Mouse (Mus musculus) ovary, postnatal 10 days (tissue): ENCODE measurements at regions not wholly inside any gene's neighbourhood (a gene's known extent, or its start where the extent isn't known, plus 50 kb on each side); places are given as distances from the start of the nearest gene placed in this dataset.
"Not testable (repeated sequence)": the region's sequence is repeated elsewhere in the genome, so short reads cannot be mapped to it uniquely, and the experiment has no call there.

ENCODE experiments used
- DNase-seq: peaks from one replicate; pipeline ENCODE4 v3.0.0; 2022; ENCODE audit warnings: low spot score

- DNase-seq = no peak
Observed at GRCm38 (mm10) chr12:15654585-15654984, 162.1 kb downstream of the Trib2 start.

DNA sequence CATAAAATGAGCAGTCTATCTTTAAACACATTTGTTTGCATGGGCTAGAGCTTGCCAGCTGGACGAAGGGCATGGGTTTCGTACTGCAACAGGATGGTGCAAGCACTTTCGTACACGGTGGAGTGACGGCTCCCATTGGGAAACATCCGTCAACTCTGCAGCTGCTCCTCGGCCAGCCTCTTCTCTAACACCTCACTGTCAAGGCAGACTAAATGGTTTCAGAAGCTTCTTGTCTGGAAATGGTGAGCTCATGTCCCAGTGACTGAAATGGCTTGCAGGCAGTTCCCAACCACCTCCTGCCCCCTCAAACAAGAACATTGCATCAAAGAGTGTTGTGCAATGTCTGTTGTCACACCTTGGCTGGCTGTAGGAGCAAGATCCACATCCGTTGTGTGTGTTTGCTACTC lies 163.4 kb downstream of the Trib2 start:
- DNase-seq = no peak

DNA sequence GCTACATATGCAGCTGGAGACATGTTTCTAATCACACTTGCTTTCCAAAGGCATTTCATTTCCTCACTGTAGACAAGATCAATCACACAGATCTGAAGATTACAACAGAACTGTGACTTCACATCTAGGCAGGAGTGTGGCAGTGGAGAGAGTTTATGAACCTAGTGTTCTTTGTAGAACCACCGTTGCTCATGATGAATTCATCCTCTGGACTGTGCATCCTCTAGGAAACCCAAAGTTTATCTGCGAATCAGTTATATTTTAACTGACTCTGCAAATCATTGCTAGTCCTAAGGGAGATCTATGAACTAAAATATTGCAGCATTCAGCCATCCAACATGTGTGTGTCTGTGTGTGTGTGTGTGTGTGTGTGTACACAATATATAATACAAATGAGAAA lies 165.4 kb downstream of the Trib2 start:
- DNase-seq = no peak

GRCm38 (mm10) chr12:15649906-15650305 lies 166.8 kb downstream of the Trib2 start:
- DNase-seq = no peak

GRCm38 (mm10) chr12:15649226-15649625 lies 167.5 kb downstream of the Trib2 start:
- DNase-seq = no peak

DNA sequence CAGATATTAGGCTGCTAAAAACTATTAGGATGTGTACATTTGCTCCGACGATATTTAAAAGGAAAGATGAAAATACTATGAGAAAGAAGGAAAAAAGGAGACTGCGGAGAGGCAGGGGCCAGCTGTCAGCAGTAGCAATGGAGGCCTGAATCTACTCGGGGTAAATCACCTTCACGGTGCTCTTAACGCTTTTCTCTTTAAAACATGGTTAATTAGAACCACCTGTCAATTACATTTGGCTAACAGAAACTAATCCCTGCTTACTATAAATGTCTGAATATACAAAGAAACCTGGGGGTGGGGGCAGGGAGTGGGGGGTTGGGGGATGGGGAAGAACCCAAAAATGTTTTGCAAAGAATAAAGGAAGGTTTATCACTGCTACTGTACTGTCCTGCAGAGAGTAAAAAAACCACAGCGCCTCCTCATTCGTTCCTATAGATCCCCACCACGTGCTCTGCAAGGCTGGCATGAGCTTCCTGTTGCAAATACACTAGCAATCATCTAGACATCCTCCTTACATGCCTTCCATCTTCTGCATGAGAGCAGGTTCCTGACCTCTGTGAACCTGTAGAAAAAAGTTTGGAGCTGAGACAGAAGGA lies 172.5 kb downstream of the Trib2 start:
- DNase-seq = no peak

DNA sequence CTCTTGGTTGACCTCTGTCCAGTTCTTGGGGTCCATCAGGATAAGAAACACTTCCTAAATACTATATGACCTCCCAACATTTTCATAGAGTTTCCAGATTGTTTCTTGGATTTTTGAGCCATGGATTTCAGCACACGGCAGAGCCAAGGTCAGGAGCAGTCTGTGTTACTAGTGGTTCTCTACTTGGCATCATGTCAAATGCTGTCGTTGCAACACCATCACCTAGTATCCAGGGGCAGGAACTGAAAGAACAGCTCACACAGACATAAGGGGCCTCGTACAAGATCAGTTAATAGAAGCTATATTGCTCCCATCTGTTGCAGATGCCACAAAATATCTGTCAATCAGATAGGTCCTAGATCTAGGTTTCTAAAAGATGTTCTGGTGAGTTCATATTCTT lies 173.1 kb downstream of the Trib2 start:
- no peak for DNase-seq

- DNase-seq = no peak
Observed at GRCm38 (mm10) chr12:15640320-15640719, 176.4 kb downstream of the Trib2 start.

DNA sequence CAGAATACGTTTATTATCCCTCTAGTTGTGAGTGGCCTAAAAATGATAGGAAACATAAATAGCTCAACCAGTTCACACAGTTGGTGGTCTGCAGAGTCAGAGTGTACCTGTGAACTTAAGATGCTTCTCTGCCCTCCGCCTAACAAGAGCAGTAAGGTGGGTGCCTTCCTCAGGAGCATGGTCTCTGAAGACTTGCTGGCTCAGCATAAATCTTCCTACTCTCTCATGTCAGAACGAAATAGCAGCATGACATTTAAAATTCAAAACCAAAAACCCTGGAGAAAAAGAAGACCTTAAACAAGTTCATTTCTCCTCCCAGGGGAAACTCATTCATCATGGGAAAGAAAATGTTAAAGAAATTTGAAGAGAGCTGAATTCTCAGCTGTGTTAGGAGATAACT lies 186.8 kb downstream of the Trib2 start:
- no peak for DNase-seq

GRCm38 (mm10) chr12:15619521-15619920 lies 197.2 kb downstream of the Trib2 start:
- DNase-seq = no peak

DNA sequence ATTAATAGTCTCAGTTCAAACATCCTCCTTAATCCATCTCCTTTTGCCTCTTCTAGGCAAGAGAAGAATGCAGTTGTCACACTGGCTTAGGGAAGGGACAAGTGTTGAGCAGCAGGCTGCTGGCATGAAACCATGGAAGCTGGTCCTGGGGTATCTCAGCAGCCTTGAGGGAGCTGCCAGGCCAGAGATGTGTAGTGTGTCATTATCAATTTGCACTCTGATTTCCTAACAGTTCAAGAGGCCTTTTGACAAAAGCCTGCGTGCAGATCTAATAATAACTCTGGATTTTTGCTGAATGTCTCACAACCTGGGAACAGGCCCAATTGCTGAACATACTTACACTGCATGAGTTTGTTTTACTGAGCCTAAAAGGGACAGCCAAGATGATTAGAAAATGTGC lies 199.4 kb downstream of the Trib2 start:
- no peak for DNase-seq

DNA sequence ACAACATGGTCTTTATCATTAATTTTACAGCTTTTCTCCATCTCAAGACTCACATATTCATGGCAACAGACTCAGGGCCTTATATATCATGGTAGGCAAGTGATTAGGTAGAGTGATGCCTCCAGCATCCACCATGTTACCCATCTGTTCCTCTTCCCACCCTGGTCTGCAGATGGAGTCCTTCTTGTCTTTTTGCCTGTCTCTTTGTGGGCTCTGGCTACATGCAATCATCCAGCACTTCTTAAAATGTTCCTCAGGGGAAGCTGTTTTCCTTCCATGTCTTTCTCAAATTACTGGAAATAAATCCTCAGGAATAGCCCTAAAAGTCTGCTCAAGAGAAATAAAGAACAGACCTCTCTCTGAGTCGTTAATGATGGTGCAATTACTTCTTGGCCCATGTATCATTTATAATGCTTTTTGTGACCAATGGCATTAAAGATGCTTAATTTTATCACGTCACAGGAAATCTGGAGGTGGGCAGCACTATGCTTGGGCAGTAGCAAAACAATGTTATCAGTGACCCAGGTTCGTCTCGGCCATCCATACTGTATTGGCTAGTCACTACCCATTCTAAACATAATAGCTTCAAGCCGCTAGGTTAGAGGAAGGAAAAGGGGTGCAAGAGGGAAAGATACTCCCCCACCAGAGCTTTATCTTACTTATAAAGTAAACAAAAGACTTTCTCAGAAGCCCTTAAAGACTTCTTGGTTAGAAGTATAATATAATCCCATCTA lies 204.7 kb downstream of the Trib2 start:
- no peak for DNase-seq

- no peak for DNase-seq
Observed at GRCm38 (mm10) chr12:15607091-15607490, 209.6 kb downstream of the Trib2 start.

GRCm38 (mm10) chr12:15606095-15606494 lies 210.6 kb downstream of the Trib2 start:
- no peak for DNase-seq

GRCm38 (mm10) chr12:15604630-15605029 lies 212.1 kb downstream of the Trib2 start:
- DNase-seq = no peak

DNA sequence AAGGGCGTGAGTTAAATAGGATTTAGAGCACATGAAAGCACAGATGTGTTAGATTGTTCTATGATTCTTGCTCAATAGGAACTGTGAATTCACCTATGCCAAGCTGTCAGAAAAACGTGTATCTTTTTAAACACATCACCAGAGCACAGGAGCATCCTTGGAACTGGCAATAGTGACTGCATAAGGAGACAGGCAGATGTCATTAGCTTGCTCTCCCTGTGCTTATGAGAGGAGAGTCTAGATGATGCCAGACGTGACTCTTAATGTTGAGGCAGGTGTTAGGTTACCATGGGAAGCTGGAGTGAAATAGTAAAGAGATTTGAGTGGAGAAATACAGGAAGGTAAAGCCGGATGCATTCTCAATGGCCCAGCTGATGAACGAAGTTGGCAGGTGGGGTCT lies 212.8 kb downstream of the Trib2 start:
- DNase-seq = no peak

GRCm38 (mm10) chr12:15603319-15603718 lies 213.4 kb downstream of the Trib2 start:
- no peak for DNase-seq

DNA sequence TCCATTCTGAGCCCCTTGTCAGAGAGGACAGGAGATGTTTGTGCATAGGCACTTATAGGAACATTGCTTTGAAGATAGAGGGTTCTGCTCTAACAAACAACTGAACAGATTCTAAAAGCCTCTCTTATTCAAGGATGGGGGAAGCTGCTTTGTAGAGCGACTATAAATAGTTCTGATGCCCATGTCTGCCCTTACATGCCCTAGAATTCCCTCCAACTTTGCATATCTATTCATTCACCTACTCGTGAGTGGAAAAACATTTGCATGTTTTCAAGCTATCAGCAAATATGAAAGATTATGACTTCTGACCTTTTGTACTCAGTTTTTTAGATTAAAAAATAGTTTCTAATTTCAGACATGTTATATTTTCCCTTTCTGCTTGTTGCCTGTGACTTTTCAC lies 222.0 kb downstream of the Trib2 start:
- DNase-seq = no peak

- not testable (repeated sequence) for DNase-seq
Observed at GRCm38 (mm10) chr12:15587864-15588263, 228.9 kb downstream of the Trib2 start.

GRCm38 (mm10) chr12:15586706-15587442 lies 229.8 kb downstream of the Trib2 start:
- DNase-seq = no peak

GRCm38 (mm10) chr12:15585845-15586244 lies 230.9 kb downstream of the Trib2 start:
- no peak for DNase-seq

DNA sequence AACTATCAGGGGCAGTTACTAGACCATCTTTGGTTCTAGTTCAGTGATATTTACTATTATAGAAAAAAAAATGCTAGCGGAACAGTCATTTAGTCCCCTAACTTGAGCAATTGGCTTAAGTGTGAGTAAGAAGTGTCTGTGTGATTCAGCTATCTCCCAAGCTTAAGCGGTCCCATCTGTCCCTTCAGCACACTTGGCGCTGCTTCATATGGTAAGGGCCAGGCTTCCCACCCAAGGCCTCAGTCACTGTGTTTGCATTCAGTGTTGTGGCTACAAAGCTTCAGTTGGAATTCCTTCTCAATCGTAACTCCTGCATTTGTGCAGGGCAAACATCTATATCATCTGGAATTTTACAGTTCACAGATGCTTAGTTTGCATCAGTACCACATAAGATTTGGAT lies 232.0 kb downstream of the Trib2 start:
- DNase-seq = no peak

DNA sequence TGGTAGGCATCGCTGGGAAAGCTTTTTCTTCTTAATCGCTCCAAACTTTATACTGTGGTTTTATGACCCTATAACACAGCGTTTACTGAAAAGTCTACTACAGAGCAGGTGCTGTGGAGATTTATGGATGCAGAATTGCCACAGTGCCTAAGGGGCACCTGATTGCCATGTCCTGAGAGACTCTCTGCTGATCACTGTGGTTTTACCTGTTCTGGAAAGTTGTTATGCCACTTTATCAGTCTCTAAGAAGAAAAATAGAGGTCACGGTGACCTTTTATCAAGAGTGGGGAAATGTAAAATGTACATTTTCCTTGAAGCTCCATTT lies 250.0 kb downstream of the Trib2 start:
- no peak for DNase-seq
